Mouse (Mus musculus) spleen, postnatal 36 days (tissue): Measurements from ENCODE around the gene Olfr688.
A peak's percentile ranks its signal among the peaks of the same experiment; 100 is the strongest.

Experiments used
- DNase-seq, 2 experiments: peaks; one replicate each; pipeline ENCODE4 v3.0.0; 2022; ENCODE audit warnings: low spot score in 2 of 2, mixed read lengths in 1 of 2

Gene Olfr688

DNA sequence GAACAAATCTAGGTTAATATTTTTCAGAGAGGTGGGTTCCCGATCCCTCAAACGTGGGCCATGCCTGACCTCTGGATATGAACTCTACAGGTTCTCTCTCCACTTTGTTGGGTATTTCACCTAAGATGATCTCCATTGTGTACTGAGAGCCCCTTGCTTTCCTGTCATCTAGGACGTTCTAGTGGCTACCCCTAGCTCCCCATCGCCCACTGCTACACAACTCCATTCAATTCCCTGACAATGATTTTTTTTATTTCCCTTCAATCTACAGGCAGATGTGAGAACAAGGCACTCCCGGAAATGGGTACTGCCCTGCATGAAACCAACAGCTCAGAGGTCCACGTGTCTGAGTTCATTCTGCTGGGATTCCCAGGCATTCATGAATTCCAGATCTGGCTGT, at the start of gene Olfr688:
Gene Olfr688, plus strand, starts transcription at position 301 of the 400 bp plus-strand sequence.
- DNase-seq = no peak

DNA sequence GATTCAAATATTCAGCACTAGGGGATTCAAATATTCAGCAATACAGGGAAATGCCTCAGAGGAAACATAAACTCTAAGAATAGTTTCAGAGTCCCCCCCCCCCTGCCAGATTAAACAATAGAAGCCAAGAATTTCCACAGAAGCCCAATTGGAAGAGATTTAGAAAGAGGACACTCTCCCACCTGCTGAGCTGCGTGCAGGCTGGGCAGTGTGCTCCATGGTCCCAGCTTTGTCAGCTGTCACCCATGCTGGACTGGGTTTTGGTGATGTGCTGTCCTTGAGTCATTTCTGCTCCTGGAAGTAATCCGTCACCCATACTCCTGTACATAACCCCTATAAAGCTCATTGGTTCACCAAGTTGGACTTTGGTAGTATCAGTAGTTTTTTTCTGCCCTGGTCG, 40.2 kb upstream of the Olfr688 start:
- DNase-seq = no peak

DNA sequence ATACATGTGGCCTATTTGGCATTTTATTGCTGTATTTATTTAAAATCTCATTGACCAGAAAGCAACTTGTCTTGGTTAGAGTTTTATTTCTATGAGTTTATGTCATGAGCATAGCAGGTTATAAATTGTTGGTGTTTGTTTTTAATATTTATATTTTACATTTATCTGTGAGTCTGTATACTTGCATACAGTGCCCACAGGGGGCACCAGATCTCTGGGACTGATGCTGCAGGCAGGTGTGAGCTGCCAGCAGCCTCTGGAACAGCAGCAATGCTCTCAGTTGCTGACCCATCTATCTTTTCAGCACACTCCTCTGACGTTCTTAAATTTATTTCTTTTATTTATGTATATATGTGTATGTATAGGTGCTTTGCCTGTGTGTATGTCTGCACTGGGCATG, 39.7 kb upstream of the Olfr688 start:
- no peak for DNase-seq

DNA sequence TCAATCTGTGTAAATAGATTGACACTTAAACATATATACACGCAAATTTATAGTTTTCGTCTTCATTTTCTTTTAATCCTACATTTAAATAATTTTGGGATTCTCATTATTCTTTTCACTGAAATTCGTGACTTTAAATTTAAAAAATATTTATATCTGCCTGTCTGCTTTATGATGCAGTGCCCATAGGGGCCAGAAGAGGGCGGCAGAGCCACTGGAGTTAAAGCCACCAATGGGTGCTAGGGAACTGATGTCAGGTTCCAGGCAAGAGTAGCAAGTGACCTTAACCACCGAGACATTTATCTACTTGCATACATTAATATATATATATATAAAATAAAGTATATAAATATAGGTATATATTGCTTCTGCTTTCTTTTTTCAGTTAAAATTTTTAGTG, 31.2 kb upstream of the Olfr688 start:
- peak in 1 of 2 experiments; percentile 2 for DNase-seq

DNA sequence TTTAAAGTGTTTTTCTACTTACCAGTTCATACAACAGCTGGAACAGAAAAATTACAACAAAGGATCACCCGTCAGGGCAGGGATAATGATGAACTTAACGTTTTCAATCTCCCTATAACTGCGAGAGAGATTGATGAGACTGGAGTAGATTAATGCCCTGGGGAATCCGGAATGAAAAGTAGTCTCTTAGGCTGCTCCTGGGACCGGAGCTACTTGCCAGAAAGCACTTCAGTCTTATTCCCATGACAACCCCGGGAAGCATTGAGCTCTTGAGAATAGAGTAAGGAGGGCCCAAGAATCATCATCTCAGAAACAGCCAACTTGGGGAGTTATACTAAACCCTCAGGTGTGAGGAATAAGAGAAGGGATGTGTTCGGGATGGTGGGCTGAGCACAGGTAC, 15.5 kb upstream of the Olfr688 start:
- no peak for DNase-seq

DNA sequence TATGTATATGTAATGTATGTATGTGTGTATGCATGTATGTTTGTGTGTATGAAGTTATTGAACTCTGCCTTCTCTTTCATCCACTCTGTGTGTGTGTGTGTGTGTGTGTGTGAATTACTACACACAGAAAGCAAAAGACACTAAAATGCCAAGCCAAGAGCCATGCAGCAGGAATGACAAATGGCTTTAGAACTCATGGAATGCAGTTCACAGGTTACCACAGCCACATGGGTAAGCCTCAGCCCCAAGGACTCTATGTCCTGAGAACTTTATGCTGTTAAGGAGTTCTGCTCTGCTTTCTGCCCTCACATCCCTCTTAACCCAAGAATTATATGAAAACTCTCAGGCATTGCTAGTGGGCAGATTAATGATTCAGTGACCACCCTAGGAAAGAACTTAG, 2.2 kb downstream of the Olfr688 start:
- no peak for DNase-seq

DNA sequence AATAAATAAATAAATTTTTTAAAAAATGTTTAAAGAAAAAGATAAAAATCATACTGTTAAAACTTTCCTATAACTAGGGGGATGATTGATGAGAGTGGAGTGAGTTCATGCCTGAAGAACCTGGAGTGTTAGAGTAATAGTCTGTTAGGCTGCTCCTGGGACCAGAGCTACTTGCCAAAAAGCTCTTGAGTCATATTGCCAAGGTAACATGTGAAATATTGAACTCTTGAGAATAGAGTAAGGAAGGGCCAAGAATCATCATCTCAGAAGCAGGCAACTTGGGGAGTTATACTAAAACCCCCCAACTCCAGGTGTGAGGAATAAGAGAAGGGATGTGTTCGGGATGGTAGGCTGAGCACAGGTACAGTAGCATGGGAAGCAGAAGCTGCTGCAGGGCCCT, 23.0 kb downstream of the Olfr688 start, which contains the start of gene Olfr689:
Gene Olfr689, plus strand, starts transcription at position 301 of the 400 bp plus-strand sequence.
- DNase-seq = no peak

DNA sequence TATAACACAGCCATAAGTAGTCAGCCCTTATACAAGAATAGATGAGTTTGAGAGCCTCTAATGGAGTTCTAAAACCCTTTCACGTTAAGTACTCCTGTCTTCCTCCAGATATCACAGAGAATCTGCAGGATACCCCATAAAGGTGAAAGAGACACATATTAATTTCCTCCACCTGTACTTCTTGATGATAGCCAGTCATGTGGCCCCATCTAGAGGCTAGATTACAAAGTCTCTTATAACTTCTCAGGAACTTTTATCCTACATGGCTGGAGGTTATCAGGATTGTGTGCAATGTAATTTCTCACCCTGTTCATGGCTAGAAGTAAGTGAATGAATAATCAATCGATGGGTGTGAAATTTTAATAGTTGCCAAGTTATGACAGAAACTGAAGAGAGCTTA, 37.4 kb downstream of the Olfr688 start:
- no peak for DNase-seq

DNA sequence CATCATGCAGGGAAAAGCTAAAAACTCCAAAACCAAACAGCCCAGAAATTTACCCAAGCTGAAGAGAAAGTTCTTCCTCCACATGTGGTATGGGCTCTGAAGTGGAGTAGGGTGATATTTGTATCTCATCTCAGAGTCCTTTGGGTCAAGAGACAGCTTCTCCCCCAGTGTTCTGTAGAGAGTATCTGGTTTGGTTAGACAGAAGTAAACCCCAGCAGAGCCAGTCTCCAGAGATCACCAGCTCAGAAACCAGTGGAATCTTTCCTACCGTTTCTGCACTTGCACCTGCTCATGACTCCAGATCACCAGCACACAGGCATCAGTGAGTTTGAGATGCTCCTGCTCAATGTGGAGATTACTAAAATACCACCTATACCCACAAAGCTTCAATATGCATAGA, 46.1 kb downstream of the Olfr688 start, which contains the start of gene Olfr690:
Gene Olfr690, minus strand, starts transcription at position 101 of the 400 bp plus-strand sequence.
- DNase-seq = no peak
